Mouse (Mus musculus): Measurements from ENCODE around the gene March10. TPM values are rescaled to one million over a fixed set of nuclear protein-coding genes. Genes with fewer than 3 reads are reported as not detected.

March10 gene
- polyA plus RNA-seq, 1 experiment from 2014 or later, result 0.15 TPM

- H3K4me3 ChIP-seq, result peak overlapping the region; percentile 8; the same call in 1 of the 2 replicates
- peaks cover 57% of the 10 kb centered on the region for H3K4me1 ChIP-seq
- 12% methylated on average over 12 of the region's 12 CpGs for WGBS
Measured at GRCm38 (mm10) chr11:105364386-105365065, 92.0 kb downstream of the March10 start.

GRCm38 (mm10) chr11:105363598-105364385 is 92.7 kb downstream of the March10 start:
- H3K9ac ChIP-seq, result peak overlapping the region; percentile 51; the same call in 1 of the 2 replicates
- peak overlapping the region; percentile 95 for H3K4me2 ChIP-seq
- peaks cover 63% of the 10 kb centered on the region for H3K4me1 ChIP-seq
- H3K27me3 ChIP-seq, result no peaks in the 10 kb centered on the region
- peak overlapping the region; percentile 56 for H3K4me3 ChIP-seq
- H3K9me3 ChIP-seq, result no peaks in the 10 kb centered on the region
- ATAC-seq (ENCODE audit: borderline replicate concordance, extremely low read depth, low FRiP score, low TSS enrichment), result peak; percentile 29
- peak overlapping the region; percentile 69; the same call in 1 of the 2 replicates for H3K27ac ChIP-seq
- WGBS, result 35% methylated on average over 12 of the region's 12 CpGs
- no peaks in the 10 kb centered on the region for H3K36me3 ChIP-seq

More at GRCm38 (mm10) chr11:105364386-105365065, 92.0 kb downstream of the March10 start:
- Histone ChIP-seq H3K9me3 (no peaks in the 10 kb centered on the region), H3K36me3 (no peaks in the 10 kb centered on the region), H3K9ac (0 out of 2 replicates have a peak overlapping the region, but pooled peaks have one; percentile 11), H3K4me2 (peak overlapping the region; percentile 95), H3K27me3 (no peaks in the 10 kb centered on the region), H3K27ac (peak overlapping the region; percentile 69)
- no peak for ATAC-seq (ENCODE audit: borderline replicate concordance, extremely low read depth, low FRiP score, low TSS enrichment)

GRCm38 (mm10) chr11:105362946-105363597 is 93.5 kb downstream of the March10 start:
- Histone ChIP-seq H3K4me2 (peak overlapping the region; percentile 95), H3K9ac (peak overlapping the region; percentile 51), H3K4me3 (peak overlapping the region; percentile 56), H3K4me1 (peaks cover 70% of the 10 kb centered on the region), H3K36me3 (no peaks in the 10 kb centered on the region), H3K27me3 (no peaks in the 10 kb centered on the region), H3K9me3 (no peaks in the 10 kb centered on the region), H3K27ac (peak overlapping the region; percentile 42; the same call in 1 of the 2 replicates)
- peak; percentile 65 for ATAC-seq (ENCODE audit: borderline replicate concordance, extremely low read depth, low FRiP score, low TSS enrichment)
- WGBS, result 2% methylated on average over 40 of the region's 40 CpGs

- no peak overlapping the region for H3K4me3 ChIP-seq
Measured at GRCm38 (mm10) chr11:105362041-105362765, 94.3 kb downstream of the March10 start.

GRCm38 (mm10) chr11:105356301-105356700 is 100.2 kb downstream of the March10 start:
- no peaks in the 10 kb centered on the region for H3K36me3 ChIP-seq
- H3K4me2 ChIP-seq, result no peak overlapping the region
- peaks cover 81% of the 10 kb centered on the region for H3K4me1 ChIP-seq
- H3K27me3 ChIP-seq, result no peaks in the 10 kb centered on the region
- peak overlapping the region; percentile 67 for H3K27ac ChIP-seq
- ATAC-seq (ENCODE audit: borderline replicate concordance, extremely low read depth, low FRiP score, low TSS enrichment), result no peak
- WGBS, result 15% methylated on average over 7 of the region's 7 CpGs
- H3K9ac ChIP-seq, result no peak overlapping the region
- no peak overlapping the region for H3K4me3 ChIP-seq
- no peaks in the 10 kb centered on the region for H3K9me3 ChIP-seq

More at GRCm38 (mm10) chr11:105362041-105362765, 94.3 kb downstream of the March10 start:
- Histone ChIP-seq H3K4me1 (peaks cover 72% of the 10 kb centered on the region), H3K36me3 (no peaks in the 10 kb centered on the region), H3K9me3 (no peaks in the 10 kb centered on the region), H3K27me3 (no peaks in the 10 kb centered on the region), H3K27ac (peak overlapping the region; percentile 47; the same call in 1 of the 2 replicates), H3K4me2 (no peak overlapping the region), H3K9ac (no peak overlapping the region)
- WGBS, result 73% methylated on average over 4 of the region's 4 CpGs
- ATAC-seq (ENCODE audit: borderline replicate concordance, extremely low read depth, low FRiP score, low TSS enrichment), result no peak

GRCm38 (mm10) chr11:105353891-105354280 is 102.6 kb downstream of the March10 start:
- H3K27ac ChIP-seq, result peak overlapping the region; percentile 94
- H3K9me3 ChIP-seq, result no peaks in the 10 kb centered on the region
- no peak for ATAC-seq (ENCODE audit: borderline replicate concordance, extremely low read depth, low FRiP score, low TSS enrichment)
- H3K4me3 ChIP-seq, result no peak overlapping the region
- no peak overlapping the region for H3K9ac ChIP-seq
- H3K36me3 ChIP-seq, result peaks cover 12% of the 10 kb centered on the region; the same call in 1 of the 2 replicates
- peaks cover 68% of the 10 kb centered on the region for H3K4me1 ChIP-seq
- WGBS, result 70% methylated on average over 4 of the region's 4 CpGs
- no peak overlapping the region for H3K4me2 ChIP-seq
- H3K27me3 ChIP-seq, result no peaks in the 10 kb centered on the region

- peak overlapping the region; percentile 94 for H3K27ac ChIP-seq
- 27% methylated on average over 9 of the region's 9 CpGs for WGBS
- ATAC-seq (ENCODE audit: borderline replicate concordance, extremely low read depth, low FRiP score, low TSS enrichment), result peak; percentile 44; the same call in 1 of the 2 replicates
Measured at GRCm38 (mm10) chr11:105352954-105353890, 103.3 kb downstream of the March10 start.

GRCm38 (mm10) chr11:105352152-105352551 is 104.4 kb downstream of the March10 start:
- ATAC-seq (ENCODE audit: borderline replicate concordance, extremely low read depth, low FRiP score, low TSS enrichment), result peak; percentile 49
- WGBS, result 56% methylated on average over 8 of the region's 8 CpGs
- H3K9ac ChIP-seq, result no peak overlapping the region
- H3K27ac ChIP-seq, result peak overlapping the region; percentile 94
- peaks cover 25% of the 10 kb centered on the region; the same call in 1 of the 2 replicates for H3K36me3 ChIP-seq
- no peaks in the 10 kb centered on the region for H3K9me3 ChIP-seq
- H3K27me3 ChIP-seq, result no peaks in the 10 kb centered on the region
- H3K4me3 ChIP-seq, result no peak overlapping the region
- H3K4me1 ChIP-seq, result peaks cover 58% of the 10 kb centered on the region
- no peak overlapping the region for H3K4me2 ChIP-seq

More at GRCm38 (mm10) chr11:105352954-105353890, 103.3 kb downstream of the March10 start:
- Histone ChIP-seq H3K36me3 (peaks cover 19% of the 10 kb centered on the region; the same call in 1 of the 2 replicates), H3K4me3 (no peak overlapping the region), H3K27me3 (no peaks in the 10 kb centered on the region), H3K4me2 (peak overlapping the region; percentile 12; the same call in 1 of the 2 replicates), H3K4me1 (peaks cover 61% of the 10 kb centered on the region), H3K9me3 (no peaks in the 10 kb centered on the region), H3K9ac (no peak overlapping the region)

GRCm38 (mm10) chr11:105350643-105351042 is 105.9 kb downstream of the March10 start:
- no peak for ATAC-seq (ENCODE audit: borderline replicate concordance, extremely low read depth, low FRiP score, low TSS enrichment)
- H3K4me2 ChIP-seq, result no peak overlapping the region
- no peak overlapping the region for H3K27ac ChIP-seq
- H3K4me3 ChIP-seq, result no peak overlapping the region
- no peak overlapping the region for H3K9ac ChIP-seq
- 81% methylated on average over 7 of the region's 7 CpGs for WGBS
- H3K4me1 ChIP-seq, result peaks cover 44% of the 10 kb centered on the region
- H3K27me3 ChIP-seq, result no peaks in the 10 kb centered on the region
- no peaks in the 10 kb centered on the region for H3K9me3 ChIP-seq
- H3K36me3 ChIP-seq, result peaks cover 36% of the 10 kb centered on the region; the same call in 1 of the 2 replicates

- no peak for ATAC-seq (ENCODE audit: borderline replicate concordance, extremely low read depth, low FRiP score, low TSS enrichment)
- 89% methylated on average over 19 of the region's 19 CpGs for WGBS
- H3K4me1 ChIP-seq, result peaks cover 37% of the 10 kb centered on the region
- H3K9ac ChIP-seq, result no peak overlapping the region
- no peaks in the 10 kb centered on the region for H3K9me3 ChIP-seq
- H3K4me2 ChIP-seq, result no peak overlapping the region
- H3K27ac ChIP-seq, result no peak overlapping the region
- no peaks in the 10 kb centered on the region for H3K27me3 ChIP-seq
- no peak overlapping the region for H3K4me3 ChIP-seq
- H3K36me3 ChIP-seq, result peaks cover 42% of the 10 kb centered on the region; the same call in 1 of the 2 replicates
Measured at GRCm38 (mm10) chr11:105349780-105350324, 106.7 kb downstream of the March10 start.

Measured in lung, embryonic 15.5 days (tissue).